In genomic region chr7:139272639-139273396, GRCm38 (mm10) we compare ENCODE assay signal across 9 mouse cellular contexts. TPM values are rescaled to one million over a fixed set of nuclear protein-coding genes. Genes with fewer than 3 reads are reported as not detected.
DNase-seq lines count a peak whose midpoint lies in the region; ATAC-seq lines count a peak whose summit lies in the region.
"Had no signal": no experiment of that assay in that cellular context is flagged by ENCODE, and none has a peak within 500 bp of the region (broad histone marks: within the 10 kb centered on the region; RNA-seq: fewer than 3 reads in every experiment).

No protein-coding gene starts in this region.

- 28% methylated on average over 1 of the region's 1 CpGs for WGBS in heart, embryonic 12.5 days
- 36% methylated on average over 1 of the region's 1 CpGs for WGBS in embryonic facial prominence, embryonic 14.5 days
- WGBS in limb, embryonic 13.5 days: 32% methylated on average over 1 of the region's 1 CpGs

- ATAC-seq in heart, embryonic 12.5 days (ENCODE audit: insufficient number of reproducible peaks, low FRiP score): peak; percentile 46
- ATAC-seq in embryonic facial prominence, embryonic 14.5 days (ENCODE audit: low read depth): peak; percentile 24; the same call in 1 of the 2 replicates
- ATAC-seq in limb, embryonic 13.5 days (ENCODE audit: low FRiP score, low read depth): peak; percentile 28

- H3K36me3 ChIP-seq in heart, embryonic 12.5 days: peaks cover 16% of the 10 kb centered on the region
- 0 out of 2 replicates have a peak, but pooled peaks cover 12% of the 10 kb centered on the region for H3K36me3 ChIP-seq in embryonic facial prominence, embryonic 14.5 days (ENCODE audit: control insufficient read depth, insufficient read depth, low read length)
- H3K36me3 ChIP-seq in limb, embryonic 13.5 days: peaks cover 16% of the 10 kb centered on the region
- H3K36me3 ChIP-seq: neural tube, embryonic 12.5 days had no signal

- peak overlapping the region; percentile 91 for H3K27ac ChIP-seq in heart, embryonic 12.5 days (ENCODE audit: poor library complexity, severe bottlenecking)
- H3K27ac ChIP-seq in embryonic facial prominence, embryonic 14.5 days (replicated peaks; ENCODE audit: low read depth, low read length): peak overlapping the region; percentile 73
- H3K27ac ChIP-seq in limb, embryonic 13.5 days: peak overlapping the region; percentile 39; the same call in 1 of the 2 replicates
- H3K27ac ChIP-seq: neural tube, embryonic 12.5 days had no signal

- H3K9me3 ChIP-seq in heart, embryonic 12.5 days (replicated peaks): no peaks in the 10 kb centered on the region
- no peaks in the 10 kb centered on the region for H3K9me3 ChIP-seq in embryonic facial prominence, embryonic 14.5 days (ENCODE audit: control insufficient read depth, low read length)
- no peaks in the 10 kb centered on the region for H3K9me3 ChIP-seq in limb, embryonic 13.5 days
- H3K9me3 ChIP-seq: neural tube, embryonic 12.5 days had no signal

- no peak overlapping the region for H3K4me3 ChIP-seq in heart, embryonic 12.5 days
- no peak overlapping the region for H3K4me3 ChIP-seq in embryonic facial prominence, embryonic 14.5 days (ENCODE audit: low read depth, low read length)
- H3K4me3 ChIP-seq in limb, embryonic 13.5 days: no peak overlapping the region
- H3K4me3 ChIP-seq: neural tube, embryonic 12.5 days had no signal

- no peak for DNase-seq in heart, adult 11 months
- DNase-seq in 416B (ENCODE audit: low read depth): peak; percentile 11
- peak; percentile 88 for DNase-seq in embryonic facial prominence, embryonic 14.5 days (ENCODE audit: low spot score)
- DNase-seq in ovary, postnatal 36 days (ENCODE audit: low spot score): peak; percentile 38
- DNase-seq in cerebellum, postnatal 4 days (ENCODE audit: low spot score in 2 of 2): no peak
- DNase-seq in thymus, postnatal 4 days: no peak

- H3K27me3 ChIP-seq in heart, embryonic 12.5 days (replicated peaks): no peaks in the 10 kb centered on the region
- H3K27me3 ChIP-seq in embryonic facial prominence, embryonic 14.5 days (replicated peaks; ENCODE audit: control insufficient read depth, insufficient read depth, low read length): no peaks in the 10 kb centered on the region
- H3K27me3 ChIP-seq in limb, embryonic 13.5 days: no peaks in the 10 kb centered on the region
- H3K27me3 ChIP-seq: neural tube, embryonic 12.5 days had no signal

- peak overlapping the region; percentile 44 for H3K4me2 ChIP-seq in heart, embryonic 12.5 days
- H3K4me2 ChIP-seq in embryonic facial prominence, embryonic 14.5 days (ENCODE audit: low read depth, low read length): no peak overlapping the region
- H3K4me2 ChIP-seq in limb, embryonic 13.5 days (replicated peaks): no peak overlapping the region
- H3K4me2 ChIP-seq: neural tube, embryonic 12.5 days had no signal

- H3K9ac ChIP-seq in heart, embryonic 12.5 days: no peak overlapping the region
- H3K9ac ChIP-seq in embryonic facial prominence, embryonic 14.5 days (ENCODE audit: low read depth, low read length): no peak overlapping the region
- no peak overlapping the region for H3K9ac ChIP-seq in limb, embryonic 13.5 days
- H3K9ac ChIP-seq: neural tube, embryonic 12.5 days had no signal

- H3K4me1 ChIP-seq in heart, embryonic 12.5 days (replicated peaks): peaks cover 42% of the 10 kb centered on the region
- peaks cover 34% of the 10 kb centered on the region for H3K4me1 ChIP-seq in embryonic facial prominence, embryonic 14.5 days (ENCODE audit: control insufficient read depth, insufficient read depth, low read length)
- H3K4me1 ChIP-seq in limb, embryonic 13.5 days: peaks cover 23% of the 10 kb centered on the region

RNA-seq across cellular contexts. Expression of gene Pwwp2b, which starts 24.5 kb away (rescaled TPM):
- polyA plus RNA-seq in heart, embryonic 12.5 days (2016; fragmentation: Nextera tagmentation; extraction: Ambion mirVana): 8.0 and 9.2 TPM in 2 replicates
- polyA plus RNA-seq in embryonic facial prominence, embryonic 14.5 days (2014; fragmentation: Nextera tagmentation; extraction: Ambion mirVana): 11.0 and 11.6 TPM in 2 replicates
- 10.7 and 11.7 TPM in 2 replicates for polyA plus RNA-seq in limb, embryonic 13.5 days (2015; fragmentation: Nextera tagmentation; extraction: Ambion mirVana)

RNA-seq across cellular contexts. Expression of gene Stk32c, which starts 59.7 kb away (rescaled TPM):
- polyA plus RNA-seq in heart, embryonic 12.5 days (2016; fragmentation: Nextera tagmentation; extraction: Ambion mirVana): 0.08 TPM in 1 of 2 replicates, not detected in the other
- polyA plus RNA-seq in embryonic facial prominence, embryonic 14.5 days (2014; fragmentation: Nextera tagmentation; extraction: Ambion mirVana): 0.11 and 0.35 TPM in 2 replicates
- polyA plus RNA-seq in limb, embryonic 13.5 days (2015; fragmentation: Nextera tagmentation; extraction: Ambion mirVana): 0.13 and 0.17 TPM in 2 replicates

Comparison
In these comparisons a context has a peak if more than half of its experiments do, and no peak if none do; other contexts are left out.
1. H3K27ac ChIP-seq: peak in every context shown above with its lines; median percentile 91 in heart, embryonic 12.5 days; 73 in embryonic facial prominence, embryonic 14.5 days; 39 in limb, embryonic 13.5 days.
2. DNase-seq: peak in 416B (single experiment), embryonic facial prominence, embryonic 14.5 days (single experiment) and ovary, postnatal 36 days (single experiment); none in heart, adult 11 months (single experiment), cerebellum, postnatal 4 days (0 of 2) and thymus, postnatal 4 days (single experiment).
3. Peak in every context shown above with its lines, with median percentiles within 50 percentile points of each other: ATAC-seq.